Mouse (Mus musculus) neural tube, embryonic 14.5 days (tissue): ENCODE data around the gene Gpr171. TPM values are rescaled to one million over a fixed set of nuclear protein-coding genes. Genes with fewer than 3 reads are reported as not detected.

Experiments used
- ATAC-seq: fragments of 200-750 bp; cut with Nextera tagmentation; 2 replicates; pipeline ENCODE4 v1.8.0; 2017; ENCODE audit warnings: low read depth, mild to moderate bottlenecking, moderate TSS enrichment, moderate library complexity
- H3K27ac ChIP-seq: fragments of 300-500 bp; sonication (generic); 2 replicates; pipeline ENCODE4 v1.5.1; 2014; ENCODE audit warnings: low read depth, mild to moderate bottlenecking, control low read depth, low read length, moderate library complexity, mixed read lengths
- H3K27me3 ChIP-seq: fragments of 300-500 bp; sonication (generic); 2 replicates; pipeline ENCODE4 v1.6.1; 2014; ENCODE audit warnings: low read length; ENCODE audit not compliant: control insufficient read depth, insufficient read depth
- H3K36me3 ChIP-seq: fragments of 300-500 bp; sonication (generic); 2 replicates; pipeline ENCODE4 v1.6.1; 2014; ENCODE audit warnings: low read length, mixed read lengths; ENCODE audit not compliant: control insufficient read depth, insufficient read depth
- H3K4me1 ChIP-seq: fragments of 300-500 bp; sonication (generic); 2 replicates; pipeline ENCODE4 v1.6.1; 2014; ENCODE audit warnings: low read length; ENCODE audit not compliant: control insufficient read depth, insufficient read depth
- H3K4me2 ChIP-seq: fragments of 300-500 bp; sonication (generic); 2 replicates; pipeline ENCODE4 v1.6.1; 2014; ENCODE audit warnings: mild to moderate bottlenecking, low read depth, low read length, control low read depth
- H3K4me3 ChIP-seq: fragments of 300-500 bp; sonication (generic); 2 replicates; pipeline ENCODE4 v1.5.1; 2014; ENCODE audit warnings: low read depth, low read length, control low read depth, mixed read lengths
- H3K9ac ChIP-seq: fragments of 300-500 bp; sonication (generic); replicated peaks from 2 replicates; pipeline ENCODE4 v1.6.1; 2014; ENCODE audit warnings: low read depth, mild to moderate bottlenecking, control low read depth, low read length, mixed read lengths
- H3K9me3 ChIP-seq: fragments of 300-500 bp; sonication (generic); 2 replicates; pipeline ENCODE4 v1.6.1; 2016; ENCODE audit warnings: low read length; ENCODE audit not compliant: control insufficient read depth
- WGBS: fragments of 180-500 bp; shearing (Covaris S2); extraction: QIAGEN DNeasy Blood & Tissue Kit; methylation state at CpG from one replicate; pipeline ENCODE4 v1.1.7; 2014; 5-methylcytosine and 5-hydroxymethylcytosine counted together
- polyA plus RNA-seq: library from polyadenylated mRNA; unstranded; fragments of >200 nt; fragmentation: Nextera tagmentation; extraction: Ambion mirVana; gene quantifications from 2 replicates; pipeline ENCODE4 v1.2.1, GENCODE M21; 2014

Gpr171 gene
- polyA plus RNA-seq, 1 experiment from 2014 or later = 1.8 TPM

- Histone ChIP-seq H3K4me1 (no peaks in the 10 kb centered on the region), H3K4me3 (no peak overlapping the region), H3K4me2 (no peak overlapping the region), H3K36me3 (no peaks in the 10 kb centered on the region), H3K27me3 (no peaks in the 10 kb centered on the region), H3K9ac (no peak overlapping the region), H3K9me3 (no peaks in the 10 kb centered on the region), H3K27ac (no peak overlapping the region)
- 76% methylated on average over 5 of the region's 5 CpGs for WGBS
- ATAC-seq = no peak; the same call in 1 of the 2 replicates
These were observed 34.5 kb upstream of the Gpr171 start for GRCm38 (mm10) chr3:59135911-59136653.

- H3K27ac ChIP-seq = no peak overlapping the region
- no peaks in the 10 kb centered on the region for H3K27me3 ChIP-seq
- no peak for ATAC-seq
- no peak overlapping the region for H3K9ac ChIP-seq
- H3K36me3 ChIP-seq = no peaks in the 10 kb centered on the region
- no peaks in the 10 kb centered on the region for H3K9me3 ChIP-seq
- no peak overlapping the region for H3K4me3 ChIP-seq
- WGBS = 87% methylated on average over 5 of the region's 5 CpGs
- H3K4me2 ChIP-seq = no peak overlapping the region
- no peaks in the 10 kb centered on the region for H3K4me1 ChIP-seq
These were observed 31.6 kb upstream of the Gpr171 start for GRCm38 (mm10) chr3:59133189-59133588.

DNA sequence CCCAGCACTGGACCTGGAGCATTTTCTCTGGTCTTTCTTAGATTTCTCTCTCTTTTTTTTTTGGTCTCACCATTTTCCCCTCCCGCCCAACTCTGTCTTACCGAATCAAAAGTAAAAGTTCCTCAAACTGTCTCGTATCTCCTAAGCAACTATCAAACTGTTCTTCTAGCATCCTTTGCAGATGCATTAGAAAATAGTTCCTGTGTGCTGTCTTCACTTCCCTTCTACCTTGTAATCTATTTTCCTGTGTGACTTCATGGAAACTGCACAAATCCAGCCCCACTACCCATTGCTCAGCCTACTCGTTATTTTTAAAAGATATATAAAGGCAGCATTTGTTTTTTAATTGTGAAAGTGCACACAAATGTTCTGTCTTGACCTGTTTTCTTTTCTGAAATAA, 30.3 kb upstream of the Gpr171 start:
- H3K9me3 ChIP-seq = no peaks in the 10 kb centered on the region
- 91% methylated on average over 4 of the region's 4 CpGs for WGBS
- H3K36me3 ChIP-seq = no peaks in the 10 kb centered on the region
- no peak overlapping the region for H3K4me3 ChIP-seq
- H3K4me2 ChIP-seq = no peak overlapping the region
- H3K27ac ChIP-seq = no peak overlapping the region
- no peaks in the 10 kb centered on the region for H3K4me1 ChIP-seq
- H3K9ac ChIP-seq = no peak overlapping the region
- H3K27me3 ChIP-seq = no peaks in the 10 kb centered on the region
- ATAC-seq = no peak

- no peak overlapping the region for H3K4me3 ChIP-seq
- H3K36me3 ChIP-seq = no peaks in the 10 kb centered on the region
- H3K4me1 ChIP-seq = no peaks in the 10 kb centered on the region
- no peaks in the 10 kb centered on the region for H3K27me3 ChIP-seq
- no peaks in the 10 kb centered on the region for H3K9me3 ChIP-seq
- 82% methylated on average over 4 of the region's 4 CpGs for WGBS
- H3K27ac ChIP-seq = no peak overlapping the region
- H3K9ac ChIP-seq = no peak overlapping the region
- no peak for ATAC-seq
- H3K4me2 ChIP-seq = no peak overlapping the region
These were observed 29.5 kb upstream of the Gpr171 start for GRCm38 (mm10) chr3:59131081-59131480.

DNA sequence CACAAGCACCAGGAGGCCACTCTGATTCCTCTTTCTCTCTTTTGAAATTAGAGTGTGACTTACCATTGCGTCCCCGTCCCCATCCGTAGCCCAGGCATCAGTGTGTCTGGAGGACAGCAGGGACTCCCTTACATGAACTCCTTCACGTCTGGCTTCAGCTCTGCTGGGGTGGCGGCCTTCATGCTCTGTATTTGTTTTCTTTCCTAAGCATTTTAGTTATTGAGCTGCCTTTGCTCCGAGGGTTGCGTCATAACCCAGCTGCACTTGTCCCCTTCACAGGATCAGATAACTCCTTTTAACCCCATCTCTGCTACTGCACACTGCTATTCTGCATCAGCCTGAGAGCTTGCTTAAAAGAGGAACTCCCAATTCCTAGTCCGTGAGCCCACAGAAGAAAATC, 28.8 kb upstream of the Gpr171 start:
- no peaks in the 10 kb centered on the region for H3K9me3 ChIP-seq
- no peak overlapping the region for H3K9ac ChIP-seq
- no peaks in the 10 kb centered on the region for H3K27me3 ChIP-seq
- WGBS = 72% methylated on average over 8 of the region's 8 CpGs
- no peak overlapping the region for H3K4me2 ChIP-seq
- H3K27ac ChIP-seq = no peak overlapping the region
- H3K4me3 ChIP-seq = no peak overlapping the region
- ATAC-seq = no peak
- H3K36me3 ChIP-seq = no peaks in the 10 kb centered on the region
- no peaks in the 10 kb centered on the region for H3K4me1 ChIP-seq

DNA sequence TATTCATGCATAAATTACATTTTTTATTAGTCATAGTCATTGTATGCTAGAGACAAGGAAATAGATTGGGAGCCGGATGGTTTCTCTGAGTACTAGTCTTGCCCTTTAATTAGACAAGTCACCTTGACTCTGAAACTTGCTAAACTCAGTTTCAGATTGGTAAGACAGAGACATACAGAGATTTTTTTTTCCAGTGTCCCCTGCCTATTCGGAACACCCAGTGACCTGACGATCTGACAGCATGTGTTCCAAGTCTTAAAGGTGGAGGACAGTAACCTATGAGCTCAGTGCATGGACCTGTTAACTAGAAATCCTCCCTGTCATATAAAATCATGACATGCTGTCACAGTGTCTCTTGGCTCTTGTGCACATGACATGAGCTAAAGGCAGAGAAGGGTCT, 27.9 kb upstream of the Gpr171 start:
- no peak for ATAC-seq
- Histone ChIP-seq H3K4me1 (no peaks in the 10 kb centered on the region), H3K9me3 (no peaks in the 10 kb centered on the region), H3K36me3 (no peaks in the 10 kb centered on the region), H3K4me2 (no peak overlapping the region), H3K9ac (no peak overlapping the region), H3K4me3 (no peak overlapping the region), H3K27me3 (no peaks in the 10 kb centered on the region), H3K27ac (no peak overlapping the region)
- 88% methylated on average over 3 of the region's 3 CpGs for WGBS

- ATAC-seq = no peak
- H3K9me3 ChIP-seq = no peaks in the 10 kb centered on the region
- no peak overlapping the region for H3K4me2 ChIP-seq
- no peak overlapping the region for H3K9ac ChIP-seq
- whole genome bisulfite sequencing = 97% methylated on average over 20 of the region's 20 CpGs
- no peak overlapping the region for H3K27ac ChIP-seq
- H3K36me3 ChIP-seq = no peaks in the 10 kb centered on the region
- H3K27me3 ChIP-seq = no peaks in the 10 kb centered on the region
- no peaks in the 10 kb centered on the region for H3K4me1 ChIP-seq
- H3K4me3 ChIP-seq = no peak overlapping the region
These were observed 27.1 kb upstream of the Gpr171 start for GRCm38 (mm10) chr3:59128681-59129080.

DNA sequence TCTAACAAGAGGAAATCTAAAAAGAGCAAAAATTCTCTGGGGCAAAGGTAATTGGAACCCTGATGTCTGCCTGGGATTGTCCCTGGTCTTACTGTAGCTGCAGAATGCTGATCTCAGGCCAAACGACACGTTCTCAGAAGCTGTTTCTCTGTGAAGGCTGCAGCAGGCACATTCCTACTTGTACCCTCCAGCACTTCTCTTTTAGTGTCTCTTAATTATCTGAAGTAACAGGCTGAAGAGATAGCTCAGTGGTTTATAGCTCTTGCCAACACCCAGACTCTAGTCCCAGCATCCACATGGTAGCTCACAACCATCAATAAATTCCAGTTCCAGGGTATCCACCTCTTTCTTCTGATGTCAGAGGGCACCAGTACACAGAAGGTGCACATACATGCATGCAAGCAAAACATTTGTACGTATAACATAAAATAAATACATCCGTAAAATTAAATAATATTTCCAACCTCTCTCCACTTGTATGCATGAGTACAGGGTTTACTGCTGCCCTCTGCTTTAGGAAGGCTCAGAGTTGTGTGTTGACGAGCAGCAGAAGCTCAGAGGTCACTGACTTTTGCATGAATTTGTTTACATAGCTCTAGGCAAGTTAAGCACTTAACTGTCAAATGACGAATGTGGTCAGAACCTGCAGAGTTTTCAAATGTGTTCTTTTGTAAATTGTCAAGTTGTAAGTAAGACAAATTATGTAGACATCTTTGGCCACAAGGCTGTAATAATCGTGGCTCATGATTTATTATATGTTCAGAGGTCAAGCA, 24.3 kb upstream of the Gpr171 start:
- H3K9ac ChIP-seq = no peak overlapping the region
- no peaks in the 10 kb centered on the region for H3K9me3 ChIP-seq
- no peak overlapping the region for H3K4me2 ChIP-seq
- no peak overlapping the region for H3K4me3 ChIP-seq
- 55% methylated on average over 7 of the region's 7 CpGs for WGBS
- no peaks in the 10 kb centered on the region for H3K27me3 ChIP-seq
- no peak for ATAC-seq
- H3K27ac ChIP-seq = no peak overlapping the region
- H3K4me1 ChIP-seq = no peaks in the 10 kb centered on the region
- no peaks in the 10 kb centered on the region for H3K36me3 ChIP-seq

- no peaks in the 10 kb centered on the region for H3K36me3 ChIP-seq
- no peaks in the 10 kb centered on the region for H3K27me3 ChIP-seq
- 67% methylated on average over 5 of the region's 5 CpGs for WGBS
- no peak overlapping the region for H3K27ac ChIP-seq
- no peaks in the 10 kb centered on the region for H3K9me3 ChIP-seq
- H3K9ac ChIP-seq = no peak overlapping the region
- H3K4me1 ChIP-seq = no peaks in the 10 kb centered on the region
- no peak for ATAC-seq
- H3K4me3 ChIP-seq = no peak overlapping the region
- H3K4me2 ChIP-seq = no peak overlapping the region
These were observed 23.4 kb upstream of the Gpr171 start for GRCm38 (mm10) chr3:59125022-59125421.
